Mouse (Mus musculus): Measurements from ENCODE around the gene Ubfd1. TPM values are rescaled to one million over a fixed set of nuclear protein-coding genes. Genes with fewer than 3 reads are reported as not detected.

Gene Ubfd1
- 10 to 100 TPM; 41.5 to 43.0 TPM for total RNA-seq (2021)
- long read RNA-seq, experiment 1, full-length matches to known transcripts = 32 of 58 reads
- long read RNA-seq, experiment 1, partial matches to known transcripts = 6 of 58 reads
- long read RNA-seq, experiment 1, other reads (novel, unspliced or antisense) = 20 of 58 reads
- long read RNA-seq, experiment 2, full-length matches to known transcripts = 11 of 26 reads
- long read RNA-seq, experiment 2, partial matches to known transcripts = 2 of 26 reads
- long read RNA-seq, experiment 2, other reads (novel, unspliced or antisense) = 13 of 26 reads

- peak; percentile 96 for DNase-seq
Observed at GRCm38 (mm10) chr7:122066945-122067516, at the start of gene Ubfd1, which contains the start of gene Ears2. Gene Ubfd1, plus strand, starts transcription at chr7:122067175. Gene Ears2, minus strand, starts transcription at chr7:122067263.

DNA sequence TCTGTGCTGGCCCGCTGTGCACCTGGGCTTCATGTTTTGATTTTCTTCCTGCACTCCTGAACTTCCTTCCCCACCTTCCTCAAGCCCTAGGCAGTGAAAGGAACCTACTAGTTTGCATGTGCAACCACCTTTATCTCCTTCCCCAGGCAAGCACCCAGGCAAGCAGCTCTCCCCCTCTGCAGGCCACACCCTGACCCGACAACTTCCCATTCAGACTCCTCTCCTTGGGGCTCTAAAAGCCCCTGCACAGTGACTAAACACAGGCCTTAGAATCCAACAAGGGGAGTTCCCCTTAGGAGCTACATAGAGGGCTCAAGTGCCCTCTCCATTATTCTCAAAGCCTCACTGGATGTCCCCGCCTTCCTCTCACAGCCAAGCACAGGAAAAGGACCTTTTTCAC lies 48.7 kb upstream of the Ubfd1 start:
- DNase-seq = no peak

DNA sequence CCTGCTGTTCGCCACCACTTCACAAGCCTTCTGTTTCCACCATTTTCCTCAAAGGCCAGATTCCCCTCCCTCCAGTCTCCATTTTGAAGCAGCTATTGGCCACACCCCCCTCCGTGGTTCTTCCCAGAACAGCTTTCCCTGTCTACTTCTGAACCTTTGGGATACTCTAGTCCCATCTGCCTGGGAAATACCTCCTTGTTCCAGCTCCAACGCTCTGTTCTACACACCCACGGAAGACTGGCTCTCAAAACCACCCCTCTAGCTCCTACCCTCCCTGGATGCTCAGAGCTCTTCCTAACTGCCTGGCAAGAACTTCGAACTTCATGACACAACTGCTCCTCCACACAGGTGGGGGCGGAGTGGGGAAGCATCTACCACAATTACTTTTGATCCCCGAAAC lies 48.0 kb upstream of the Ubfd1 start:
- DNase-seq = no peak

DNA sequence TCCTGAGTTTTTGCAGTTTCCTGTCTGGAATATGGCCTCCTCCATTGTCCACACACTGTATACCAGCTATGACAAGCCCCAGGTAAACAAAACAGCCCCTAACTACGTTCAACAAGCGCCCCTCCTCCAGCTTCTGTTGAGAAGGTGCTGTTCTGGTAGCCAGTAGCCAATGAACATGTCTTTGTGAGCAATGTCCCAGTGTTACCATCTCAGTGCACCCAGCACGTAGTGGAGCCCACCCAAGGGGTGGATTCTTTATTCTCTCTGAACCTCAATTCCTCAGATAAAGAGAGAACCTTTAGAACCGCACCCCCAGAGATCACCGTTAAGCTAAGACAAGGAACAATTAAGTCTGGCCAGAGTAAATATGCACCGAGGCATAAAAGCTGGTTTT lies 46.7 kb upstream of the Ubfd1 start:
- DNase-seq = no peak

- DNase-seq = peak; percentile 94
Observed at GRCm38 (mm10) chr7:122020667-122021354, 46.2 kb upstream of the Ubfd1 start, which contains the start of gene Gga2. Gene Gga2, minus strand, starts transcription at chr7:122021222.

DNA sequence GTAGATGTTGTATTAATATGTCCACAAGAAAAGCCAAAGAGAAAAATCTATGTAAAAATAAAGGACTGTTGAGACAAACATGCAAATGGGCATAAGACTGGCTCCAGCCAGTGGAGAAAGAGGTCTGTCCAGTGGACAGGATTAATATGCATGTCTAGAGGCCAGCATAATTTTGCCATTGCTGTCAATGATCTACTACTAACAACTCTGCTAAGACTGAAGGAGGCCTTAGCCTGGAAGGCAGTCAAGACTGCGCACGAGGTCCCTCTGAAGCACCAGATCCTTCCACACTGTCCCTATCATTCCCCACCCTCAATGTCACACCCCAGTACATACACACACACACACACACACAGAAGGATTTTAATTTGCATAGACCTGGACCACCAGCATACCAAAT lies 44.8 kb upstream of the Ubfd1 start:
- DNase-seq = no peak

DNA sequence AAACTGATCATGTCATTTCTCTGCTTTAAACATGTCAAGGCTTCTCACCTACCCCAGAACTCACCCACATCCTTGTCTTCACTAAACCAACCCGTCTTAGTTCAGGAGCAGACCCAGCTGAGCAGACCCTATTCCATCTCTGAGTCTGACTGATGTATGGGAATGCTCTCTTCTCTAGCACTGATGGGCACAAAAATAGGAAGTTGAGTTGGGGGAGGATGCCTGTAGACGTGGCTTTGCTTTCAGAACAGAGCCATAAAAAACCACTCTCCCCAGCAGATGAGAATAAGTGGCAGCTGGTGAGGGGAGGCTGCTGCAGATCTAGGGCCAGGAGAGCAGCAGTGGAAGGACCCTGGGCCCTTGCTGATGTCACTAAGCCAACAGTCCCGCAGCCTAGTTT lies 33.6 kb upstream of the Ubfd1 start:
- DNase-seq = no peak

GRCm38 (mm10) chr7:122034348-122034747 lies 32.6 kb upstream of the Ubfd1 start:
- peak; percentile 51 for DNase-seq

- no peak for DNase-seq
Observed at GRCm38 (mm10) chr7:122044106-122044505, 22.9 kb upstream of the Ubfd1 start.

GRCm38 (mm10) chr7:122045181-122045634 lies 21.8 kb upstream of the Ubfd1 start:
- peak; percentile 46 for DNase-seq

- DNase-seq = no peak
Observed at GRCm38 (mm10) chr7:122045711-122046110, 21.3 kb upstream of the Ubfd1 start.

- DNase-seq = no peak
Observed at GRCm38 (mm10) chr7:122046813-122047212, 20.2 kb upstream of the Ubfd1 start.

DNA sequence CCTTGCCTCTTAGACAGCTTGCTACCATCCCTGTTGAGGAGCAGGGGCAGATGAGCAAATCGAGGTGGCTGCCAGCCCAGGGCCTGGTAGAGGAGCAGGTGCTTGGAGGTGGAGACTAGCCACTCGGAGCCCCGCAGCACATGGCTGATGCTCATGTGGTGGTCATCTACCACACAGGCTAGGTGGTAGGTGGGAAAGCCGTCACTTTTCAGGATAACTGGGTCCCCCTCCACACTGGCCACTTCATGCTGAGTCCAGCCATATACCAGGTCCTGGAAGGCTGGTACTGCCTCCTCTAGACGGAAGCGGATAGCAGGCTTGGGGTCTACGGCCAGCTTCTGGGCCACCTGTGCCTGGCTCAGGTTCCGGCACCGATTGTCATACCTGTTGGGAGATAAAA lies 18.8 kb upstream of the Ubfd1 start:
- DNase-seq = no peak

DNA sequence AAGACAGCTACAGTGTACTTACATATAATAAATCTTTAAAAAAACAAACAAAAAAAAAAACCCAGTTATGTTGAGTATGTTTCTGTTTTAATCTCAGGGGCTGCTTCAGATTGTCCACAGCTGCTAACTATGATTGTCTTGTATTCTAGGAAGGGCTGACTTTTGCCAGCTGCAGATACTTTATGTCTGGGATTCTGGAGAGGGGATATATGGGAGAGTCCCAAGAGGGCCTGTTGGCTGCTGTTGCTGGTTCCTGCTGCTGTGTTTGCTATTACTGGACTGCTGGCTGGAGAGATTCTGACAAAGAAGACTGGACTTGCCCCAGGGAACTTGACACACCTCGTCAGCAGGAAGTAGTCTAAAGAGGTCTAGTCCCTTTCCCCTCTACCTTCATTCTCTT lies 16.1 kb upstream of the Ubfd1 start:
- no peak for DNase-seq

- DNase-seq = no peak
Observed at GRCm38 (mm10) chr7:122056633-122057032, 10.3 kb upstream of the Ubfd1 start.

GRCm38 (mm10) chr7:122065656-122066055 lies 1.3 kb upstream of the Ubfd1 start:
- DNase-seq = no peak

- no peak for DNase-seq
Observed at GRCm38 (mm10) chr7:122066102-122066944, 652 bp upstream of the Ubfd1 start.

- peak; percentile 50 for DNase-seq
Observed at GRCm38 (mm10) chr7:122067517-122068381, 774 bp downstream of the Ubfd1 start.

GRCm38 (mm10) chr7:122074374-122074773 lies 7.4 kb downstream of the Ubfd1 start:
- no peak for DNase-seq

GRCm38 (mm10) chr7:122079798-122080554 lies 13.0 kb downstream of the Ubfd1 start:
- no peak for DNase-seq

GRCm38 (mm10) chr7:122081071-122081470 lies 14.1 kb downstream of the Ubfd1 start:
- DNase-seq = no peak

All from adrenal gland, postnatal 10 days (tissue).